Mouse (Mus musculus) brain, embryonic 14.5 days (tissue): ENCODE measurements around the gene Vav3.

ENCODE experiments used
- CTCF ChIP-seq: fragments of 200-500 bp; IDR thresholded peaks from 2 replicates; pipeline ENCODE4 v1.5.1; 2012; ENCODE audit warnings: inconsistent platforms, mild to moderate bottlenecking, moderate library complexity, borderline replicate concordance; ENCODE audit not compliant: insufficient read depth, insufficient read length; ENCODE audit errors: extremely low read depth
- POLR2A ChIP-seq: fragments of 200-500 bp; IDR thresholded peaks from 2 replicates; pipeline ENCODE4 v1.6.1; 2012; ENCODE audit warnings: mild to moderate bottlenecking, inconsistent platforms, borderline replicate concordance; ENCODE audit not compliant: poor library complexity, insufficient read depth, insufficient read length, severe bottlenecking; ENCODE audit errors: extremely low read depth

GRCm38 (mm10) chr3:109363522-109363921 is 23.1 kb downstream of the Vav3 start:
- TF ChIP-seq CTCF (no peak), POLR2A (no peak)
